Mouse (Mus musculus) CH12.LX (cell line): Measurements from ENCODE around the gene 9530077C05Rik. TPM values are rescaled to one million over a fixed set of nuclear protein-coding genes. Genes with fewer than 3 reads are reported as not detected.

Experiments used
- DNase-seq: peaks from one replicate; pipeline ENCODE4 v3.0.0-alpha.2; 2013; ENCODE audit errors: extremely low read depth
- H3K27ac ChIP-seq: 2 replicates; pipeline ENCODE4 v1.5.1; 2012; ENCODE audit warnings: low read depth, mild to moderate bottlenecking, control low read depth, moderate library complexity; ENCODE audit not compliant: insufficient read depth
- H3K27me3 ChIP-seq: replicated peaks from 2 replicates; pipeline ENCODE3; 2012; ENCODE audit warnings: inconsistent platforms
- H3K36me3 ChIP-seq, 2 experiments: replicated peaks in 1 of 2; 2 replicates each; pipeline versions ENCODE3 to v1.6.1; 2012; ENCODE audit warnings: inconsistent platforms in 1 of 2, low read length in 1 of 2, mild to moderate bottlenecking in 1 of 2, mixed read lengths in 1 of 2, moderate library complexity in 1 of 2; ENCODE audit not compliant: control insufficient read depth in 1 of 2, insufficient read depth in 1 of 2
- H3K4me1 ChIP-seq, 2 experiments: 2 replicates each; pipeline ENCODE4 v1.6.1; 2012; ENCODE audit warnings: inconsistent platforms in 1 of 2, moderate library complexity in 1 of 2; ENCODE audit not compliant: insufficient read depth in 2 of 2, control insufficient read depth in 1 of 2
- H3K4me2 ChIP-seq: 2 replicates; pipeline ENCODE4 v1.6.1; 2012; ENCODE audit warnings: low read depth, mild to moderate bottlenecking, control low read depth; ENCODE audit not compliant: poor library complexity, insufficient read depth, severe bottlenecking
- H3K4me3 ChIP-seq, 3 experiments: fragments of 150-350 bp in 1 of 3; sonication (generic) in 1 of 3; replicated peaks in 1 of 3; 2 replicates each; pipeline versions ENCODE3 to v1.5.1; 2011 to 2012; ENCODE audit warnings: low read depth in 2 of 3, low read length in 2 of 3, mild to moderate bottlenecking in 2 of 3, moderate library complexity in 2 of 3, control low read depth in 1 of 3, improper control_type of control experiment in 1 of 3, inconsistent platforms in 1 of 3, mixed read lengths in 1 of 3; ENCODE audit not compliant: poor library complexity in 1 of 3
- H3K79me2 ChIP-seq: replicated peaks from 2 replicates; pipeline ENCODE4 v1.6.1; 2012; ENCODE audit warnings: mild to moderate bottlenecking, moderate library complexity; ENCODE audit not compliant: control insufficient read depth, poor library complexity, insufficient read depth, severe bottlenecking; ENCODE audit errors: extremely low read depth
- H3K9ac ChIP-seq: 2 replicates; pipeline ENCODE4 v1.6.1; 2012; ENCODE audit warnings: low read depth, mild to moderate bottlenecking, control low read depth, moderate library complexity; ENCODE audit not compliant: insufficient read depth
- H3K9me3 ChIP-seq: replicated peaks from 2 replicates; pipeline ENCODE3; 2012; ENCODE audit warnings: low read length, inconsistent platforms, mixed read lengths
- BHLHE40 ChIP-seq: IDR thresholded peaks from 2 replicates; pipeline ENCODE4 v1.6.1; 2011; ENCODE audit warnings: mild to moderate bottlenecking, low read depth, low read length, improper control_type of control experiment
- CHD2 ChIP-seq: IDR thresholded peaks from 2 replicates; pipeline ENCODE4 v1.6.1; 2011; ENCODE audit warnings: low read length, improper control_type of control experiment
- CTCF ChIP-seq, 2 experiments: IDR thresholded peaks in 1 of 2; conservative IDR thresholded peaks in 1 of 2; 2 replicates each; pipeline ENCODE4 v1.5.1; 2011 to 2012; ENCODE audit warnings: low read depth in 2 of 2, low read length in 2 of 2, improper control_type of control experiment in 1 of 2, inconsistent platforms in 1 of 2, mild to moderate bottlenecking in 1 of 2, moderate library complexity in 1 of 2
- E2F4 ChIP-seq: IDR thresholded peaks from 2 replicates; pipeline ENCODE4 v1.6.1; 2011; ENCODE audit warnings: low read depth, low read length, improper control_type of control experiment; ENCODE audit not compliant: insufficient replicate concordance
- ELF1 ChIP-seq: IDR thresholded peaks from 2 replicates; pipeline ENCODE4 v1.6.1; 2014; ENCODE audit warnings: low read depth, mild to moderate bottlenecking, inconsistent platforms, low read length, improper control_type of control experiment
- EP300 ChIP-seq: IDR thresholded peaks from 2 replicates; pipeline ENCODE4 v1.6.1; 2011; ENCODE audit warnings: low read length, improper control_type of control experiment
- ETS1 ChIP-seq: conservative IDR thresholded peaks from 2 replicates; pipeline ENCODE4 v1.6.1; 2012; ENCODE audit warnings: low read depth, mild to moderate bottlenecking, inconsistent platforms, low read length, improper control_type of control experiment, moderate library complexity
- GABPA ChIP-seq: IDR thresholded peaks from 2 replicates; pipeline ENCODE4 v1.6.1; 2012; ENCODE audit warnings: low read depth, low read length, improper control_type of control experiment, inconsistent platforms; ENCODE audit not compliant: insufficient replicate concordance
- HCFC1 ChIP-seq: IDR thresholded peaks from 2 replicates; pipeline ENCODE4 v1.6.1; 2012; ENCODE audit warnings: low read depth, mild to moderate bottlenecking, inconsistent platforms, low read length, improper control_type of control experiment
- IRF4 ChIP-seq: IDR thresholded peaks from 2 replicates; pipeline ENCODE4 v1.6.1; 2014; ENCODE audit warnings: low read depth, mild to moderate bottlenecking, inconsistent platforms, low read length, improper control_type of control experiment
- MAX ChIP-seq: IDR thresholded peaks from 2 replicates; pipeline ENCODE4 v1.6.1; 2011; ENCODE audit warnings: low read length, improper control_type of control experiment
- MAZ ChIP-seq: IDR thresholded peaks from 2 replicates; pipeline ENCODE4 v1.6.1; 2012; ENCODE audit warnings: low read depth, mild to moderate bottlenecking, inconsistent platforms, low read length, improper control_type of control experiment, moderate library complexity
- NELFE ChIP-seq: IDR thresholded peaks from 2 replicates; pipeline ENCODE4 v1.6.1; 2011; ENCODE audit warnings: low read depth, low read length, improper control_type of control experiment
- NRF1 ChIP-seq: IDR thresholded peaks from 2 replicates; pipeline ENCODE4 v1.6.1; 2014; ENCODE audit warnings: low read depth, mild to moderate bottlenecking, inconsistent platforms, low read length, improper control_type of control experiment, moderate library complexity
- PAX5 ChIP-seq: IDR thresholded peaks from 2 replicates; pipeline ENCODE4 v1.6.1; 2012; ENCODE audit warnings: low read length, inconsistent platforms, mixed read lengths
- POLR2A ChIP-seq: IDR thresholded peaks from 2 replicates; pipeline ENCODE4 v1.6.1; 2011; ENCODE audit warnings: low read depth, mild to moderate bottlenecking, improper control_type of control experiment, low read length
- POLR2AphosphoS2 ChIP-seq: IDR thresholded peaks from 2 replicates; pipeline ENCODE4 v1.6.1; 2011; ENCODE audit warnings: low read depth, low read length, improper control_type of control experiment
- RAD21 ChIP-seq: IDR thresholded peaks from 2 replicates; pipeline ENCODE4 v1.6.1; 2011; ENCODE audit warnings: low read depth, mild to moderate bottlenecking, low read length, improper control_type of control experiment, moderate library complexity
- RCOR1 ChIP-seq: conservative IDR thresholded peaks from 2 replicates; pipeline ENCODE4 v1.6.1; 2012; ENCODE audit warnings: low read depth, mild to moderate bottlenecking, inconsistent platforms, low read length, improper control_type of control experiment
- SIN3A ChIP-seq: IDR thresholded peaks from 2 replicates; pipeline ENCODE4 v1.6.1; 2012; ENCODE audit warnings: low read length, improper control_type of control experiment, inconsistent platforms
- TBP ChIP-seq: conservative IDR thresholded peaks from 2 replicates; pipeline ENCODE4 v1.6.1; 2011; ENCODE audit warnings: low read depth, low read length, improper control_type of control experiment
- TCF12 ChIP-seq: IDR thresholded peaks from 2 replicates; pipeline ENCODE4 v1.6.1; 2014; ENCODE audit warnings: low read depth, mild to moderate bottlenecking, inconsistent platforms, low read length, improper control_type of control experiment
- USF1 ChIP-seq: IDR thresholded peaks from 2 replicates; pipeline ENCODE4 v1.6.1; 2014; ENCODE audit warnings: low read depth, mild to moderate bottlenecking, inconsistent platforms, low read length, improper control_type of control experiment
- USF2 ChIP-seq: conservative IDR thresholded peaks from 2 replicates; pipeline ENCODE4 v1.6.1; 2011; ENCODE audit warnings: low read depth, low read length, improper control_type of control experiment
- ZKSCAN1 ChIP-seq: IDR thresholded peaks from 2 replicates; pipeline ENCODE4 v1.6.1; 2012; ENCODE audit warnings: low read depth, inconsistent platforms, low read length, improper control_type of control experiment, borderline replicate concordance
- ZMIZ1 ChIP-seq: IDR thresholded peaks from 2 replicates; pipeline ENCODE4 v1.6.1; 2012; ENCODE audit warnings: low read depth, mild to moderate bottlenecking, inconsistent platforms, low read length, improper control_type of control experiment
- dilution Hi-C: fragments of 300-500 bp; cut with MboI; formaldehyde crosslinking; loops from 2 replicates; pipeline ENCODE4 v1.14.3; 2020; ENCODE audit warnings: low sequenced_read_pairs; ENCODE audit not compliant: extremely low pct_unique_long_range_greater_than_20kb, extremely low pct_ligation_motif_present
- in situ Hi-C: fragments of 300-500 bp; cut with MboI; formaldehyde crosslinking; loops from 3 replicates; pipeline ENCODE4 v1.14.3; 2019; ENCODE audit warnings: low sequenced_read_pairs, low pct_ligation_motif_present, low pct_unique_long_range_greater_than_20kb, mixed read lengths
- polyA plus RNA-seq: library from polyadenylated mRNA; unstranded; fragments of >175 nt; gene quantifications from 2 replicates; pipeline ENCODE4 v1.2.1, GENCODE M21; 2012; ENCODE audit warnings: low read depth; ENCODE audit not compliant: insufficient read length
- total RNA-seq, 2 experiments: library from RNA; depleted of rRNA; stranded (reverse); fragments of 300-350 nt in 1 of 2; fragments of >200 nt in 1 of 2; gene quantifications; 2 replicates each; pipeline ENCODE4 v1.2.3; 2012 to 2014

The 9530077C05Rik gene
- total and polyA plus RNA-seq, 3 experiments = 0.71 to 1.4 (median 0.93) TPM

DNA sequence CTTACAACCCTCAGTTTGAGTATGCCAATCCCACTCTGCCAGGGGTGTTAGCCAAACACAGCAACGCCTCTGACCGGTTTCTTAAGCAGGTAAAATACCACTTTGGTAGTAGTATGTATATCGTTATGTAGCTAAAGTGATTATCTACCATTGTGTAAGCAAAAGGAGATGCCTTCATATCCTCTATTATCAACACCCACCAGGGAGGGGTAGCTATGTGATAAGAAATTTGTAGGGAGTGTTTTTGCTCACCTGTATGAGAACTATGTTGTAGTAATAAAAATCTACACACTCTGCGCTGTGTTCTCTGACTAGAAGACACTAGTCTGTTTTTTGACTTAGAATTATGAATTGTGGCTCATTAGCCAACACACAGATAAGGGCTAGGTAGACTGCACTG is 13.4 kb downstream of the 9530077C05Rik start:
- H3K36me3 ChIP-seq = no peaks in the 10 kb centered on the region
- no peak overlapping the region for H3K4me2 ChIP-seq
- in situ Hi-C loops = no loop called here
- no peak overlapping the region for H3K27ac ChIP-seq
- no peaks in the 10 kb centered on the region for H3K9me3 ChIP-seq
- no peak overlapping the region for H3K9ac ChIP-seq
- H3K27me3 ChIP-seq = no peaks in the 10 kb centered on the region
- dilution Hi-C loops = no loop called here
- H3K79me2 ChIP-seq = no peaks in the 10 kb centered on the region
- DNase-seq = no peak
- peaks cover 0 to 15% of the 10 kb centered on the region in 2 experiments; a peak in 2 of 4 replicates for H3K4me1 ChIP-seq
- TF ChIP-seq ZMIZ1 = no peak
- TF ChIP-seq BHLHE40 = no peak
- no peak for TF ChIP-seq RCOR1
- no peak for TF ChIP-seq POLR2A
- no peak for TF ChIP-seq MAX
- no peak for TF ChIP-seq EP300
- TF ChIP-seq CHD2 = no peak
- no peak for TF ChIP-seq ETS1
- TF ChIP-seq HCFC1 = no peak
- no peak for TF ChIP-seq GABPA
- TF ChIP-seq CTCF (conservative IDR thresholded peaks at IDR 0.05 in 1 of 2, IDR thresholded peaks at IDR 0.05 in 1 of 2; ENCODE audit: low read depth in 2 of 2, low read length in 2 of 2) = no peak
- TF ChIP-seq ELF1 = no peak
- TF ChIP-seq ZKSCAN1 = no peak
- no peak for TF ChIP-seq PAX5
- TF ChIP-seq RAD21 = no peak
- no peak for TF ChIP-seq TBP
- no peak for TF ChIP-seq TCF12
- no peak for TF ChIP-seq POLR2AphosphoS2
- no peak for TF ChIP-seq SIN3A
- H3K4me3 ChIP-seq = no peak overlapping the region

- H3K36me3 ChIP-seq = no peaks in the 10 kb centered on the region
- H3K27ac ChIP-seq = no peak overlapping the region
- no peak overlapping the region for H3K4me2 ChIP-seq
- H3K9ac ChIP-seq = no peak overlapping the region
- no peak for DNase-seq
- dilution Hi-C loops (no loop called here), in situ Hi-C loops (no loop called here)
- no peaks in the 10 kb centered on the region for H3K9me3 ChIP-seq
- H3K4me1 ChIP-seq = peaks cover 0 to 23% of the 10 kb centered on the region in 2 experiments; a peak in 2 of 4 replicates
- no peaks in the 10 kb centered on the region for H3K27me3 ChIP-seq
- H3K4me3 ChIP-seq = no peak overlapping the region
- H3K79me2 ChIP-seq = no peaks in the 10 kb centered on the region
- no peak for TF ChIP-seq MAX
- TF ChIP-seq HCFC1 = no peak
- no peak for TF ChIP-seq SIN3A
- no peak for TF ChIP-seq RCOR1
- TF ChIP-seq ELF1 = no peak
- no peak for TF ChIP-seq BHLHE40
- no peak for TF ChIP-seq MAZ
- TF ChIP-seq IRF4 = no peak
- no peak for TF ChIP-seq USF2
- TF ChIP-seq TCF12 = no peak
- no peak for TF ChIP-seq CTCF (conservative IDR thresholded peaks at IDR 0.05 in 1 of 2, IDR thresholded peaks at IDR 0.05 in 1 of 2; ENCODE audit: low read depth in 2 of 2, low read length in 2 of 2)
- TF ChIP-seq E2F4 = no peak
- TF ChIP-seq USF1 = no peak
- TF ChIP-seq POLR2AphosphoS2 = no peak
- TF ChIP-seq PAX5 = no peak
- no peak for TF ChIP-seq TBP
- TF ChIP-seq NRF1 = no peak
- no peak for TF ChIP-seq EP300
- no peak for TF ChIP-seq NELFE
Measured at GRCm38 (mm10) chr9:22428028-22428665, 16.8 kb downstream of the 9530077C05Rik start.
